Mouse (Mus musculus): ENCODE results near the gene Cdk17.

The Cdk17 gene

GRCm38 (mm10) chr10:93167311-93167710 lies 6.6 kb downstream of the Cdk17 start:
- DNase-seq (ENCODE audit: low read depth, low spot score) = peak; percentile 68

DNA sequence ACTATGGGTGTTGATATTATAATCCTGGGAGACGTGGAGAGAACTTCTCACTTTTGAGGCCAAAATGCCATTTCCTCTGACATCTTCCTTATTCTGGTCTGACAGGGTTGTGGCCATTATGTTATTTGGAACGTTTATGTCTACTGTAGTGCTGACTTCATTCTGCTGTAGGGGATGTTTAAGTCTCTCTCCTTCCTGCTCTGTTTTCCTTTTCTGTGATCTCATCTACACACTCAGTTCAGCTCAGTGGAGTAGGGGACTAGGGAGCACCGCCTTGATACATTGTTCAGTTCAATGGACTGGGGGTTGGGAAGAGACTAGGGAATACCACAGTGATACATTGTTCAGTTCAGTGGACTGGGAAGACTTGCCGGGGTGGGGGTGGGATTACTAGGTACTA lies 7.4 kb downstream of the Cdk17 start:
- DNase-seq (ENCODE audit: low read depth, low spot score) = peak; percentile 53

- peak; percentile 88 for DNase-seq (ENCODE audit: low read depth, low spot score)
Observed at GRCm38 (mm10) chr10:93171182-93171855, 10.6 kb downstream of the Cdk17 start.

GRCm38 (mm10) chr10:93177471-93177870 lies 16.8 kb downstream of the Cdk17 start:
- no peak for DNase-seq (ENCODE audit: low read depth, low spot score)

- DNase-seq (ENCODE audit: low read depth, low spot score) = no peak
Observed at GRCm38 (mm10) chr10:93177874-93178273, 17.2 kb downstream of the Cdk17 start.

- no peak for DNase-seq (ENCODE audit: low read depth, low spot score)
Observed at GRCm38 (mm10) chr10:93178662-93179061, 18.0 kb downstream of the Cdk17 start.

GRCm38 (mm10) chr10:93179669-93180460 lies 19.2 kb downstream of the Cdk17 start:
- no peak for DNase-seq (ENCODE audit: low read depth, low spot score)

GRCm38 (mm10) chr10:93184351-93184976 lies 23.8 kb downstream of the Cdk17 start:
- peak; percentile 37 for DNase-seq (ENCODE audit: low read depth, low spot score)

DNA sequence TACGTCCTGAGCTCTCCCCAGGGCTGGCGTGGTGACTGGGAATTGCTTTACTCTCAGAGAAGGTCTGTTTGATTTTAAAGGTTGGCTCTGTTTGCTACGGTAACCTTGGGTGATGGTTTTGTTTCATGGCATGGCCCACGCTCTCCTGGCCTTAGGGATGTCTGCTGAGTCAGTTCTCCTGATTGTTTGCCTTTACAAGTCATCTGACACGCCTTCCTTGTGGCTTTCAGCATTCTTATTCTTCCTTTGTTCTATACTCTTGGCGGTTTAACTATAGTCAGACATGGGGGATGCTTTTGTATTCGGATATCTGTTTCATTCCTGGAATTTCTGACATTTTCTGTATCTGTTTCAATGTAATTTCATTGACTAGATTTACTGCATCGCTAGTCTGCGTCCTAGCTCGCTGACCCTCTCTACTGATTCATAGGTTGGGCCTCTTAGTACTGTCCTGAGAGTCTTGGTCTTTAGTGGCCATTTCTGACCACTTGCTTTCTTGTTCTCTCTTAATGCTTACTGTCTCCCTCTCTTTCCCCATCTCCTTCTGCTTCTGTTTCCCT lies 27.8 kb downstream of the Cdk17 start:
- DNase-seq (ENCODE audit: low read depth, low spot score) = peak; percentile 69

GRCm38 (mm10) chr10:93190475-93191262 lies 30.0 kb downstream of the Cdk17 start:
- no peak for DNase-seq (ENCODE audit: low read depth, low spot score)

GRCm38 (mm10) chr10:93197092-93197491 lies 36.4 kb downstream of the Cdk17 start:
- DNase-seq (ENCODE audit: low read depth, low spot score) = no peak

- DNase-seq (ENCODE audit: low read depth, low spot score) = no peak
Observed at GRCm38 (mm10) chr10:93198958-93199357, 38.3 kb downstream of the Cdk17 start.

- DNase-seq (ENCODE audit: low read depth, low spot score) = no peak
Observed at GRCm38 (mm10) chr10:93201846-93202458, 41.3 kb downstream of the Cdk17 start.

DNA sequence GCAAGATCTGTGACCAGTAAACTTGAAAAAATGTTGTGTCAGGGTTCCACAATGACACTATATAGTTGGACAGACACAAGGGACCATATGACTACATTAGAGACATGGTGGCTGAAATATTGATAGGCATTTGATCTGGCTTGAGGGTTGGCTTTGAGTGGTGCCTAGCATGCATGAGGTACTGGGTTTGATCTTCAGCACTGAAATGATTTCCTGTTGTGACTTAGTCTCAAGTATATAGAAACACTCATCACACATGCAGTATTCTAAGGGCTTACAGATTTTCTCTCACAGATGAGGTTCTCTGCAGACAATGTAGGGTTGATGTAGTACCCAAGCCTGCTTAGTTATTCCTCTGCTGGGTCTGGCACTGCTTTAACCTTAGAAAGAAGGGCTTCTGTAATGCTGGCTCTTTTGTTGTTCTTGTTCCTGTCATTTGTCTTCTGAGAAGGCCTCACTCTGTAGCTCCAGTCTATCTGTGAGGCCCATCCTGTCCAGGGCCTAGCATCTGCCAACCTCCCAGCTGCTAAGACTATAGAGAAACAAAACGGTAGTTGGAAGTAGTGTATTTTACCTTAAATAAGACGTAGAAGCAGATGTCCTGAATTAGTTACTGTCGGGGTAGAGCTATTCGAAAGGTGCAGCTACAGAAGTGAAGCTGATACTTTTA lies 44.7 kb downstream of the Cdk17 start:
- no peak for DNase-seq (ENCODE audit: low read depth, low spot score)

GRCm38 (mm10) chr10:93207176-93207575 lies 46.5 kb downstream of the Cdk17 start:
- no peak for DNase-seq (ENCODE audit: low read depth, low spot score)

DNA sequence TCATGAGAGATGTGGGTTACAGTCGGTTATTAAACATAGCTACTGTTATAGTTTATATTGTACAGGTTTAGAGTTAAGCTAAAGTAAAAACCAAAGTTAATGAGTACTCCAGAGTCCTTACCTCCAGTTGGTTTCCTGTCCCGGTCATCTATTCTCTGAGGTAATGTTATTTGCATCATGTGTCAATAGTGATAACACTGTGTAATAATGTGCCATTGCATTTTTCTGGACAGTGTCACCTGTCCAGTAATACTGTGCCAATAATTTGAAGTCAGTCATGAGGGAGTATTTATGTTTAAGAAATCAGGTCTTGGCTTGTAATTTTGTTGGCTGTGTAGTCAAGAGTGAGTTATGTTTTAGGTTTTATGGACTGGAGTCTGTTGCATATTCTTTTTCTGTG lies 52.0 kb downstream of the Cdk17 start:
- no peak for DNase-seq (ENCODE audit: low read depth, low spot score)

DNA sequence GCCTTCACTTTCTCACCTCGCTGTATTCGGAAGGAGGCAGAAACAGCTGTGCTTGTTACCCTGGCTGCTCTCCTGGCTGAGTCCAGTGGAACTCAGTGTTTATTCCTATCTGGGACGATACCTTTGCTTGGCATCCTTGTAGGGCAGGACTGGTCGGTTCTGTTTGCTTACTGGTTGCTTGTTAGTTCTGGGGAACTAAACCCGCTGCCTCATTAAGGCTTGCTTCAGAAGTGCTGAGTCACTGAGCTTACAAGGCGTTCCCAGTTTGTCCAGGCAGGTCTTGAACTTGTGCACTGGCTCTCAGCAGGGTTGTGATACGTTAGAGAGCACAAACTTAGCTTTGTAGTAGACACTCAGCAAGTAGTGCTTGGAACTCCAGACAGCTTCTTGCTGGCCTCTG lies 52.7 kb downstream of the Cdk17 start:
- no peak for DNase-seq (ENCODE audit: low read depth, low spot score)

DNA sequence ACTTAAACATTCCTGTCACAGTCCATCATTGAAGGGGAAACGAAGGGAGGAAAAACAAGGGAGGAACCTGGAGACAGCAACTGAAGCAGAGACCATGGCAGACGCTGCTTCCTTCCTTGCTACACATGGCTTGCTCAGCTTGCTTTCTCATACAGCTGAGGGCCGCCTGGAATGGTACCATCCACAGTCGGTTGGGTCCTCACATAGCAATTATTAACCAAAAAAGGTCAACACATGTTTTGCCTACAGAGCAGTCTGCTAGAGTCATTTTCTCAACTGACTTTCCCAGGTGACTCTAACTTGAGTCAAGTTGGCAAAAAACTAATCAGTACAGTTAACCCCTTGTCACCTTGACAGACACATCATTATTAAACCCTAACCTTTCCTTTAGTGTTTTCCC lies 53.6 kb downstream of the Cdk17 start:
- no peak for DNase-seq (ENCODE audit: low read depth, low spot score)

- no peak for DNase-seq (ENCODE audit: low read depth, low spot score)
Observed at GRCm38 (mm10) chr10:93215051-93215763, 54.5 kb downstream of the Cdk17 start.

GRCm38 (mm10) chr10:93225751-93226150 lies 65.1 kb downstream of the Cdk17 start:
- DNase-seq (ENCODE audit: low read depth, low spot score) = peak; percentile 74
